Mouse (Mus musculus): ENCODE results near the gene Gm45234.
A peak's percentile ranks its signal among the peaks of the same experiment; 100 is the strongest.

Gene Gm45234

DNA sequence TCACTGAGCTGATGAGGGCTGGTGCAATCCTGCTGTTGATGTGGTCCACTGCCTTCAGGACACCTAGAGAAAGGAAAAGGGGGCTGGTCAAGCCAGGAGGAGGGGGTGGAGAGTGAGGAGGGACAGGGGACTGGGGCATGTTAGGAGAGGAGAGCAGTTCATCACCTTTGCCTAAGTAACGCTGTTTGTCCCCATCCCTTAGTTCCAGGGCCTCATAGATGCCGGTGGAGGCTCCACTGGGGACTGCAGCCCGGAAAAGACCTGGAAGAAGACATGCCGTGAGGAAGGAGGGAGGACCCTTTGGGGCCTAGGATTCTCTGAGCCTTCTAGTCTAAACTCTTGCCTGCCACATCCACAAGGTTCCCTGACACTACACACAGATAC lies 11.7 kb upstream of the Gm45234 start:
- no peak for DNase-seq (ENCODE audit: low spot score)

DNA sequence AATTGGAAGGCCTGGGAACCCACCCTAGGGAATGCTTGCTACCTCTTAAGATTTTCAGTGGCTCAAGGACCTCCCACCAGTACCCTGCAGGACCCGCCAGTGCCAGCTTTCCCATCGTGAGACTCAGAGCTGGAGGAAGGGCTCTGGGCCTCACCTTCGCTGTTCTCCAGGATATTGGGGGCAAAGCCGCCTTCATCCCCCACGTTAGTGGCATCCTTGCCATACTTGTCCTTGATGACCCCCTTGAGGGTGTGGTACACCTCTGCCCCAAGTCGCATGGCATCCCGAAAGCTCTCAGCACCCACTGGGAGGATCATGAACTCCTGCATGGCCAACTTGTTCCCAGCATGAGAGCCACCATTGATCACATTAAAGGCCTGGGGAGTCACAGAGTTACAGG lies 10.1 kb upstream of the Gm45234 start:
- no peak for DNase-seq (ENCODE audit: low spot score)

DNA sequence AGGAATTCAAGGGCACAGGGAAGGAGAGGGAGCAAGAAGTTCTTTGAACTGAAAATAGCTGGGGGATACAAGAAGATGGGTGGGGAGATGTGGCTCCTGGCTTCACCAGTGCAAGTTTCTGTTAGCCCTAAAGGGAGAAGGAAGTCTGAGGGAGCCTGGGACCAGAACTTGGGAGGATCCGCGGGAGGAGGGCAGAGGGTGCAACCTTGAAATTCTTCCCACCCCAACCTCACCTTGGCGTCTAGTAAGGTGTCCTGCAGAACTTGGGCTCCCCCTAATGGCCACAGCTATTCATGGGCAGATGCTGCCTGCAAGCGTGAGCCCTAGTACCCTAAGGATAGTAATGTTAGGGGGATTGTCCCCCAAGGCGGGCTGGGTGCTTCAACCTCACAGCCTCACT lies 3.4 kb upstream of the Gm45234 start:
- peak; percentile 89 for DNase-seq (ENCODE audit: low spot score)

DNA sequence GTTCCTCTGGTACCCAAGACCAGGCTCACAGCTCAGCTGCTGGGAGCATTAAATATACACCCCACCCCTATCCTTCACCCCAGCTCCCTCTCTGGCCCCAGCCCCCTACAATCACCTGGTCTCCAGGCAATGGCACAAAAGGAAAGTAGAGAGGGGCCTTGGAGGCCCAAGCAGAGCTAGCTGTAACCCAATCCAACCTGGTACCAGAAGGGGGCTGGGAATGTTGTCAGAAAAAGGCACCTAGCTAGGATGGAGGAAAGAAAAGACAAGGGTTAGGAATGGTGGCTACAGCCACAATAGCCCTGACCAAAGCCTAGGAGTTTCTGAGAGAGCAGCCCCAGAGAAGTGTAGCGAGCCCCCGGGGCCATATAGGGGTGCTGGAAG lies 3.0 kb upstream of the Gm45234 start:
- no peak for DNase-seq (ENCODE audit: low spot score)

DNA sequence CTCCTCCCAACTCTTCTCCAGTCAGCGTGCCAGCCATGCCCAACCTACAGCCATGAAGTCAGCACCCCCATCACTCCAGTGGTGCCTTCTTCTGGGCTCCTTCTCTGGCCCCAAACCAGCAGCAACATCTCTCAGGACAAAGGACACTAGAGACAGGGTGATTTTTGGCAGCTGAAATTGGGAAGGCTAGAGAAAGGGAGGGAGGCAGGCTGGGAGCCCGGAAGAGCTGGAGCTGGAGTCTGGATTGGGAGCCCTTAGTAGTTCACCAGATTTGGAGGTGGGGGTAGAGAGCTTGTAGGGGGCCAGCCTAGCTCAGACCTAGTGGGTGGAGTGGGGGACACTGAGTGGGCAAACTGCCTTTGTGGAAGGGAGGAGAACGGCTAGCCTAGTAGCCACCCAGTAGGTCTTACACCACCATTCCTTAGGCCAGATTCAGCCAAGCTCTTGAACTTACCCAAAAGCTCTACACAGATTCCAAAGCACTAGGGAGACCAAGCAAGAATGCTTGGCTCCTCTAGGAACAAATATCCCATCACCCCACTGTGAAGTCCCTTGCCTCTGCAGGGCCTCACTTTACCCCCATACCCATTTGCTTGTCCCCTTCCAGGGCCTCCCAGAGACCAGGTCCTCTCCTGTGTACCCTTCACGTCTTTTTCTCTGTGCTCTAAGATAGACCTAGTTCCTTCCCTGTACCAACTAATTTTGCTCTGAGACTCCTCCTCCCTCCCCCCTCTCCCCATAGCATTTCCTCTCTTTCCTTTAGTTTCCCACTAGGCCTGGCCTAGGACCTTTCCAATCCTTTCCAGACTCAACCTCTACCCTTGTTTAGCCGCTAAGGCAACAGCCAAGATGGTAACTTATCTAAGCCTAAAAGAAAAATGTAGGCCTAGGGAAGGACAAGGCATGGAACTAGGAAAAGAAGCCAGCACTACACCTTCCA lies 2.4 kb upstream of the Gm45234 start:
- DNase-seq (ENCODE audit: low spot score): peak; percentile 68

DNA sequence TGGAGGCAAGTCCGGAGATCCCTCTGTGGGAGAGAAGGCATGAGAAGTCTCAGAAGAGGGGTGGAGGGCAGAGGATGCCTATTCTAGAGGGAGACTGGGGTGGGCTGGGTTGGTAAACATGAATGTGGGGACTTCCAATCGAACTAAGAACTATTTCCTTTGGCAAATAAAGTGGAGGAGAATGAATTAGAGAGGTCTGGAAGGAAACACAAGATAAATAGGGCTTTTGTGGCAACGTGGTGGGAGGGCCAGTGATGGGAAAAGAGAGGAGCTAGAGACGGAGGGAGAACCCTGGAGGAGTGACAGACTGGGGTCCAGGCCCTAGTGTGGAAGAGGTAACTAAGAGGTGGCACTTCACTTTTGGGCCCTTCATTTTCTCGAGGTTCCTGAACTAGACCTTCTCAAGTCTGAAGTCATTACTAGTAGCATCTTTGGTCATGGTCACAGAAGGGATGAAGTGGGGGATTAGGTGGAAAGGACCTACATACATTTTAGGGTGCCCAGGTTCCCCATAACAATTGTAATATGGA lies 1.6 kb upstream of the Gm45234 start:
- DNase-seq (ENCODE audit: low spot score): no peak

DNA sequence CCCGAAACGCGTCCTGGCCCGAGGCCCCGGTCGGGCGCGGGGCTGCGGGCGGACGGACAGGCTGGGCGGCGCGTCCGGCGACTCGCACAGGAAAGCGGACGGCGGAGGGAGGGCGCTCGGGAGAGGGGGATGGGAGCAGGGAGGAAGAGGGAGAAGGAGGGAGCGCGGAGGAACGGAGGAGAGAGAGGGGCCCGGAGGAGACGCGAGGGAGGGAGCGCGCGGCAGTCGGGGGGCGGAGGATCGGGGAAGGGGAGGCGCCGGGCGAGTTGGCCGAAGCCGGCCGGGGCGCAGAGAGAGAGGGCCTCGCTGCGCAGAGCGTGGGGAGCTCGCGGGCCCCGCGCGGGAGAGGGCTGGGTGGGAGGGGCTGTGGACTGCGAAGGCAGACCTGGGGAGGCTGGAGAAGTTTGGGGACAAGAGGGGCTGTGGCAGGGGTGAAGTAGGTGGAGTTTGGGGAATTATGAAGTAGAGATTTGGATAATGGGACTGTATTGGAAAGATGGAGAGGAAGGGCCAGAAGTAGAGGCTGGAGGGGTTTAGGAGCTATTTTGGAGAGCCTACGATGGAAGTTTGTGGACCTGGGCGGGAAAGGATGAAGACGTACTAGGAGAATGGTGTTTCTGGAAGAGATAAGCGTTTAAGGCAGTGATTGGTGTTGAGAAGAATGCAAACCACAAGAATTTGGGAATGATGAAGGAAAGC lies 980 bp upstream of the Gm45234 start:
- DNase-seq (ENCODE audit: low spot score): peak; percentile 89

DNA sequence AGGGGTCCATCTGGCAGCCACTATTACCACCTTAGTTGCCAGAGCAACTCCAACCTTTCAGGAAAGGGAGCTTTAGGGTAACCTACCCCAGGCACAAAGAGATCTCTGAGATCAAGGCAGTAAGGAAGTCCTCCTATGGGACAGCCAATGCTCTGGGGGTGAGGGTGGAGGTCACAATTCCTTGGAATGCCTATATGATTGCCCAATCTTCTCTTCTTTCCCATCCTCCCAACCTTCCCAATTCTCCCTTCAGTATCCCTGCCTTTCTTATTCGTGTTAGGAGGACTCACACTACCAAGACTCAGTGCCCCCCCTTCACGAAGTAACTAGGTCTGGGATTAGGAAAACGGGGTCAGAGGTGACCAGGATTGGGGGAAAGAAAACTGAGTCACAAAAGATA lies 515 bp downstream of the Gm45234 start:
- DNase-seq (ENCODE audit: low spot score): no peak

DNA sequence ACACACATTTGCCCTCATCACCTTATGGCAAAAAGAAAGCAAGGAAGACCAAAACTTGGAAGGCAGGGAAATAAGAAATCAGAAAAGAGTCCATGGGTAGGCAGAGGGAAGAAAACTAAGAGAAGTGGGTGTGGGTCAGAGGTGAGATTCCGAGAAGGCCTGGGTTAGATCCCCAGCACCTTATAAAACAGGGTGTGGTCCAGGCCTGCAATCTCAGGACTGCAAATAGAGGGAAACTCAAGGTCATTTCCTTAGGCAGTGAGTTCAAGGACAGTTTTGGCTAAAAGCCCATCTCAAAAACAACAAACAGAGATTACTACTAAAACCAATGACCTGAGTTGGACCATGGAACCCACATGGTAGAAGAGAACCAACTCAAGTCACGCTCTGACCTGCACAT lies 2.0 kb downstream of the Gm45234 start:
- DNase-seq (ENCODE audit: low spot score): no peak

DNA sequence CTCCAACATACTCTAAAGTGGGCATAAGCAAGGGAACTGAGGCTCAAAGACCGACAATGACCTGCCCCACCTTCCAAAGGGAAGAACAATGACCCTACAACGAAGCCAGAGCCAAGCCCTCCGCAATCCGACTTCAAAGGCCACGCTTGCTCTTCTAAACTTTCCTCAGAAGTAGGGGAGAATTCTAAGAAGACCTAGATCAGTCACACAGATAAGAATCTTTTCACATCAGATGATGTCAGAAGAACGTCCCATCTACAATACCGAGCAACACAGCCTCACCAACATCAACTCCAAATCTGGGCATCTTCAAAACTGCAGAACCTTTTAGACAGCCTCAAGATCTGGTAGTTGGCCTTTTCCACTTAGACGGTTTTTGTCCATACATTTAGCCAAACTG lies 5.4 kb downstream of the Gm45234 start:
- no peak for DNase-seq (ENCODE audit: low spot score)

DNA sequence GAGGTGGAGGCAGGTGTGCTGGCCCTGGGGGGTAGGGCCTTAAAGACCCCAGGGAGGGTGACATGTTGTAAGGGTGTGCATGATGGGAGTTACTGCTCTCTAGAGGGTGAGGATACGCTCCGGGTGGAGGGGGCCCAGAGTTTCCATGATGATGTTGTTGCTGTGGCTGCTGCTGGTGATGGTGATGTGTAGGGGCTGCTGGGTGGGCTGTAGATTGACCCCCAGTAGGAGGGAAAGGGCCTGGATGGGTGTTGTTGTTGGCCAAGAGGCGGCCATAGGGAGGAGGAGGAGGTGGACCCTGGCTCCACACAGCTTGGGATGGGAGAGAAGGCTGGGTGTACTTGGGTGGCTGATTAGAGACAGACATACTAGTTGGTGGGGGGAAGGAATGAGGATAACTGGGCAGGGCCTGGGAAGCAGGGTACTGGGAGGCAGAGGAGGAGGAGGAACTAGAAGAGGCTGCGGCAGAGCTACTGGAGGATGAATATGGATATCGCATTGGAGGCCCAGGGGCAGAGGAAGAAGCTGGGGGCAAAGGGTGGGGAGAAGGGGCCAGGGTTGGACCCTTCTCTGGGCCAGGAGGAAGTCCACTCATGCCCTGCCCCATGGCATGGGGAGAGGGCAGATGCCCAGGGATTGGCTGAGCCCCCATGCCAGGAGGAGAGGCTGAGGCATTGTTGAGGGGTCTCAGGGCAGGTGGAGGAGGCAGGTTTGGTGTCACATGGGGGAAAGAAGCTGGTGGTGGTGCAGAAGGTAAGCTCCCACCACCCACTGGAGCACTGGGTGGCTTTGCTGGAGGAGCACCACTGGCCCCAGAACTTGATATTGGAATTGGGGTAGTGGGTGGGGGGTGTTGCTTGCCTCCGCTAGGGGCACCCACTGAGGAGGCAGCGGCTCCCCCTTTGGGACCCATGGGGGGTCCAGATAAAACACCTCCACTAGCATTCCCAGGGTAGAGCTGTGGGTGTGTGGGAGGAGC lies 8.9 kb downstream of the Gm45234 start:
- no peak for DNase-seq (ENCODE audit: low spot score)

DNA sequence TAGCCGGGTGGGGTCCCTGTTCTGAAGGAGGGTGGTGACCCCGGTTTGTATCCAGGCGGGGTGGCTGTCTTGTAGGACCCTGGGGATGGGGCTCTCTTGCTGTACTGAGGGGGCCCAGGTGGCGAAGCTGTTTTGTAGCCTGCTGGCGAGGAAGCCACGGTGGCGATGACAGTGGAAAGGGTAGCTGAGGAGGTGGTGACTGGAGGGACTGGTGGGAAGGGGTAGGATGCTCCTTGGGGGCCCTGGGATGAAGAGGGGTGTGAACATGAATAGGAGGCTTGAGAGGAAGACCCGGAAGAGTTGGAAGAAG lies 9.6 kb downstream of the Gm45234 start:
- no peak for DNase-seq (ENCODE audit: low spot score)

DNA sequence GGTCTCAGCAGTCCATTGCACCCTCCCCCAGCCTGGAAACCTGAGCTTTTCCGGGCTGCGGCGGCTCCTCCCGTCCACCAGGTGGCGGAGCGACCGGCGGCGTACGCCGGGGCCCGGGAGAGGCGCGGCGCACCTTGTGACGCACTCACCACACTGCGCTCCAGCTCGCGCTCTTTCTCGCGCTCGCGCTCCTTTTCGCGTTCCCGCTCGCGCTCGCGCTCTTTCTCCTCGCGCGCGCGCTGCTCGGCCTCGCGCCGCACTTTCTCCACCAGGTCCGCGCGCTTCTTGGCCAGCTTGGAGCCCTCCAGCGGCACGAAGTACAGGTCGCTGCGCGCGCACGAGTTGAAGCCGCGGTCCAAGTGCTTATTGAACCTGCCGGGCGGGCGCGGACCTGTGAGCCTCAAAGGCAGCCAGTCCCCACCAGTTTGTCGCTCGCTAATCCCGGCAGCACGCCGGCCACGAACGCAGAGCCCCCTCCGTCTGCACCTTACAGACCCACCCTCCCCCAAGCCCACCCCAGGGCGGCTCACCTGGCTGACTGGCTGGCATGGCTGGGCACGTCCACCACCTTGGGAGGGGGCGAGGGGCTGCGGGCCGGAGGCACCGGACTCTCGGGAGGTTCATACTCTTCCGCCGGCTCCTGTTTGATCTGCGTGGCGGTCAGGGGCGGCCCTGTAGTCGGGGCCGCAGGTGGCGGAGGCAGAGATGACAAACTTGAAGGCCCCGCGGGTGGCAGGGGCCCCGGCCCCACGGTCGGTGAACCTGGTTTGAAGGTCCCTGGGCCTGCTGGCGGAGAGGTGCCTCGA lies 10.1 kb downstream of the Gm45234 start:
- peak; percentile 94 for DNase-seq (ENCODE audit: low spot score)

DNA sequence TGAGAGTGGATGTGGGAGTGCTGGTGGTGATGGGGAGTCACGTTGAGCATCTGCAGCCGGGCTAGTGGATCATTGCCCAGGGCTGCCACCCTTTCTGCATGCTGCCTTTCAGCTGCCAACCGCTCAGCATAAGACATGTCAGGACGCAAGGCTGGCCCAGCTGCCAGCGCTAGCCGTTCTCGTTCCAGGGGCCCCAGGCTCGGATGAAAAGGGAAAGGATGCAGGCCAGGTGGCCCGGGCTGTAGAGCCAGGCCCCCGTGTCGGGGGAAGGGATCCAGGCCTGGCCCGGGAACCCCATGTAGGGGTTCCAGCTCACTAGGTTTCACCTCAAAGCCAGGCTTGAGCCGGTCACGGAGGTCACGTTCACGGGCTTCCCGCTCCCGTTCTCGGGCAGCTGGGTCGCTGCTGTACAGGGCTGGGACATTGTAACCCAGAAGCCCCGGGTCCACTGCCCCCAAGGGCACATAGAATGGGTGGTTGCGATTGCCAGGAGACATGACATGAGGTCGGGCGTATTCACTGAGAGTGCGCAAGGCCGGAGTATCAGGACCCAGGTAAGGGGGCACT lies 11.0 kb downstream of the Gm45234 start:
- no peak for DNase-seq (ENCODE audit: low spot score)

DNA sequence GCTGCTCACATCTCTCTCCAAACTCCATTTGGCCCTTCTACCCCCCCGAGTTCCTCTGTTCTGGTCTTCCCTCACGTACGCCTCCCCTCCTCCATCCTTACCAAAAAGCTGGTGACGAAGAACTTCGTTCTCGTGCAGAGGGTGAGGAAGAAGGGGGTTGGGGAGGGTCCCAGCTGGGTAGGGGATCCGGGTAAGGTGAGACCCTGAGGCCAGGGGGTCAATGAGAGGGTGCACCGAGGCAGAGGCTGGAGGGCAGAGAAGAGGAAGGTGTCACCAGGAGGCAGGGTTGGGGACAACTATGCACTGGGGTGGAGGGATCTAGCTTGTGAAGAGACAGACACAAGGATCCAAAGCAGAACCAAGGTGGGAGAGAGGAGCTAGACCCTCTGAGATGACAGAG lies 12.2 kb downstream of the Gm45234 start:
- DNase-seq (ENCODE audit: low spot score): no peak

DNA sequence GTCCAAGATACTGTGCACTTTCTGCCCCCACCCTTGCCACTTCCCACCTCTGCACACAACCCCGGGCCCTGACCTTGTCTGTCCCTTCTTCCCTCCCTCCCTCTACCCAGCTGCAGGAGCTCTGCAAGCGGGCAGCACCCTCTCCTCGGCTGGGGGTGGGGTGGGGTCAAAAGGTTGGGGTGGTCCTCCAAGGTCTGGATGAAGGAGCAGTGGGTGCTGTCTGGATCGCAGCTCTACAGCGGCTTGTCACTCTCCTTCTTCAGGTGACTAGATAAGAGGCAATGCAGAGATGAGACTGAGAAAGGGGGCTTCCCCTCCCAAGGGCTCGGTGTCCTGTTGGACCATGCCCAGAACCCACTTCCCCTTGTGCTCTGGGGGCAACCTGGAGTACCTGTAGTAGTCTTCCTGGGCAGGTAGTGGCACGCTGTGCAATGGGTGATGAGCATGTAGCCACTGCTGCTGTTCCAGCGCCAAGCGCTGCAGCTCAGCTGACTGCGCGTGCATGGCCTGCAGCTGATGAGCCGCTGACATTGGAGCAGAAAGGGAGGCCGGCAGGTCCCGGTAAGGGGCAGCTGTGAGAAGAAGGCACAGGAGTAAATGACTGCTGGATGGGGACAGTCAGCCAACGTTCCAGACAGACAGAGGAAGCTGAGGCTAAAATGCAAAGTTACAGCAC lies 12.8 kb downstream of the Gm45234 start:
- no peak for DNase-seq (ENCODE audit: low spot score)

DNA sequence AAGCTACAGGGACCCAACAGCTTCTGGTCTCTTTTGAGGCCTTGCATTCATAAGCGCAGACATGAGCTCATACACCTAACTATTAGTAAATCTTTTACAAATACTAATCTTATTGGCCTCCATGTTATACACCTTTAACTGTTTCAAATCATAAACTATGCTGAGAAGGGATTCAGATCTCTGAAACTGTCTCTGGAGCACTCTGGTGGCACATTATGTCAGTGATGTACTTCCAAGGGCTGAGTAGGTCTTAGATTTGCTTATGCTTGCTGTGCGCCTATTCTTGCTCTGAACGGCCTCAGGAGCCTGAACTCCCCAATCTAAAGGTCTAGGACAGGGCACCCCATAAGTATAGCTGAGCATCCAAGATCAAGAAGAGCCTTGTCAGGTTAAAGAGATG lies 14.0 kb downstream of the Gm45234 start:
- DNase-seq (ENCODE audit: low spot score): no peak

DNA sequence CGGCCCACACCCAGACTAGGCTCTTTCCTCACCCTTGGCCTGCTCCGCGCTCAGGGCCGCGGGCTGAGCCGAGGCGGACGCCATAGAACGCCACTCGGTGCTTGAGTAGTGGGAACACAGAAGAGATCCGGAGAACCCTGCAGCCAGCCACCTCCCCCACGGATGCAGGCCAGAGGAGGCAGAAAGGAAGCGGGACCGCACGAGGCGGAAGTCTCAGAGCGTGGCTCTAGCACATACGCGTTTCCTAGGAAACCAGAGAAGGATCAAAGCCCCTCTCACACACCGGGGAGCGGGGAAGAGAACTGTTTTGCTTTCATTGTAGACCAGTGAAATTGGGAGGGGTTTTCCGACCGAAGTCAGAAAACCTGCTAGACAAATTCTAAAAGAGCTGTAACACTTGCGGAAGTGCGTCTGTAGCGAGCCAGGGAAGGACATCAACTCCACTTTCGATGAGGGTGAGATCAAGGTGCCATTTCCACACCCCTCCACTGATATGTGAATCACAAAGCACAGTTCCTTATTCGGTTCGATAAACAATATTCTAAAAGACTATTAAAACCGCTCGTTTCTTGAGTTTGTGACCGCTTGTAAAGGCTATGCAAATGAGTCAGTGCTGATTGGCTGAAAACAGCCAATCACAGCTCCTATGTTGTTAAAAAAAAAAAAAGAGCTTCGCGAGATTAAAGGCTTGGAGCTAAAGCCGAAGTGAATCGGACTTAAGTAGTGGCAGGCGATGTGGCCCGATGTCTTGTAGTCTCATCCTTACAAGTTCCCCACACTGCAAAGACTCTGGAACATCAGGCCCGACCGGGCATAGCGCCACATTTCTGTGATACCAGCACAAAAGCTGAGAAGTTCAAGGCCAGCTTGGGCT lies 14.7 kb downstream of the Gm45234 start, which contains the start of gene Grcc10:
Gene Grcc10, minus strand, starts transcription at position 487 of the 874 bp plus-strand sequence.
- peak; percentile 88 for DNase-seq (ENCODE audit: low spot score)

DNA sequence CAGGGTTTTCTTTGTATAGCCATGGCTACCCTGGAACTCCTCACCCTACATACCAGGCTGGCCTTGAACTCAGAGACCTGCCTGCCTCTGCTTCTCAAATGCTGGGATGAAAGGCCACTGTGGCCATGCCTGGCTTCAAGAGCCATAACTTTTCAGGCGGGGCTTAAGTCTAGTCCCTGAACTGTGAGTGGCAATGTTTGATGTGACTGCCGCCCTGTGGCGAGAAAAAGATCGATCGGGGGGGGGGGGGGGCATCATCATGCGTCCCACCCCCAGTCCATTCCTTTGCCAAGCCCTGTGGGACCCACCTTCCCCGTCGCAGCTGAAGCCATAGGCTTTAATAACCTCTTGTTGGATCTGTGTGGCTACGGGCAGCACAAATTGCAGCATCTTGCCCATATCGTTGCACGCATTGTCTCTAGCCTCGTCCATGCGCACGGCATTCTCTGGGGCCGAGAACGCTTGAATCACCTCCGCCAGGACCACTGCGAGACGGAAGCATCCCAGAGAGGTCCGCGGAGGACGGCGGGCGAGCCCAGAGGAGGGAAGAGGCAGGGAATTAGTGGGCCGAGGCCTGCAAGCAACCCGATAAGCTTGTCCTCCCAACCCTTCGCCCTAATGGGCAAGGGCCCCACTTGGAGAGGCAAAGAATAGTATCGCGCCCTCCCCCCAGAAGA lies 15.5 kb downstream of the Gm45234 start:
- peak; percentile 72 for DNase-seq (ENCODE audit: low spot score)

Measured in testis, postnatal 10 days (tissue).